Mouse (Mus musculus): Measurements from ENCODE around the gene Rgs6. TPM values are rescaled to one million over a fixed set of nuclear protein-coding genes. Genes with fewer than 3 reads are reported as not detected.

The Rgs6 gene
- polyA plus RNA-seq, 1 experiment, result 0.58 TPM

DNA sequence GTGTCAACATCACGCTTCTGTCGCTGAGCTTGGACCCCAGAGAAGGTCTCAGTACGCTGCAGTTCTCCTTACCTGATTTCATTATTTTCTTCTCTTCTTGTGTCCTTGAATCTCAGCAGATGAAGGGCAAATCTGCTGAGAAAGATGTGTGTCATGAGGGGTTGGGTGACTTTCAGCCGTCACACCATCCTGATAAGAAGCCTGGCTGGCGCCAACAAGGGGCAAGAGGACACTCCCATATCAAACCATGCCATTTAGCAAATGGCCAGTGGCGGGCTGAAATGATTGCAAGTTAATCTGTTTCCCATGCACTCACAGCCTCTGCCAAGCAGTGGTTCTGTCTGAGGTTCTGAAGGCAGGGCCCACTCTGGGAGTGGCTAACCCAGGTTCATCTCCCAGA is 428.4 kb downstream of the Rgs6 start:
- Histone ChIP-seq H3K27ac (ENCODE audit: insufficient read depth, low read length) (no peak overlapping the region), H3K27me3 (ENCODE audit: control insufficient read depth, insufficient read depth, low read length, poor library complexity, severe bottlenecking) (no peaks in the 10 kb centered on the region; the same call in 1 of the 2 replicates)

DNA sequence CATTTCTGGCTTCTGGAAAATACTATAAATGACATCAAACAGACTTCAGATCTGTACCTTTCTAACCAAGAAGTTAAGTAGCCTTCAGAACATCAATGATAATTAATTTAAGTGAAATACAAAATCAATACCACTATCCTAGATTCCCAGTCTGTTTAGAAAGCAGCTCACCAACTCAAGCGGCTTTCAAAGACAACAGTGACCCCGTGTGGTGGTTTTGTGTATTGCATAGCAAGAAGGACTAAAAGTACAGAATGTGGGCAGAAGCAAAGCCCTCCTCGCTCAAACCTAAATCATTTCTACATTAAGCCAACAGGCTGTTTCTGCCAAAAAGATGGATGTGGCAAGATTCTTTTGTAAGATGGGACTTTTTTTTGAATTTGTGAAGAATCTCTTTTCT is 429.9 kb downstream of the Rgs6 start:
- no peaks in the 10 kb centered on the region for H3K36me3 ChIP-seq (ENCODE audit: control insufficient read depth, insufficient read depth, low read length, poor library complexity, severe bottlenecking)
- H3K9me3 ChIP-seq (replicated peaks; ENCODE audit: control insufficient read depth, insufficient read depth, low read length, poor library complexity, severe bottlenecking), result no peaks in the 10 kb centered on the region
- H3K4me1 ChIP-seq (ENCODE audit: control insufficient read depth, insufficient read depth, low read length), result no peaks in the 10 kb centered on the region
- TF ChIP-seq POLR2A (IDR thresholded peaks at IDR 0.05; ENCODE audit: insufficient read depth, low read length) (no peak), CTCF (IDR thresholded peaks at IDR 0.05; ENCODE audit: low read depth, low read length) (peak; percentile 24)
- H3K9ac ChIP-seq (ENCODE audit: low read depth, poor library complexity, severe bottlenecking), result no peak overlapping the region
- H3K27me3 ChIP-seq (ENCODE audit: control insufficient read depth, insufficient read depth, low read length, poor library complexity, severe bottlenecking), result no peaks in the 10 kb centered on the region; the same call in 1 of the 2 replicates
- no peak overlapping the region for H3K4me3 ChIP-seq (ENCODE audit: low read depth, low read length)
- no peak overlapping the region for H3K27ac ChIP-seq (ENCODE audit: insufficient read depth, low read length)

More for the DNA sequence above, 428.4 kb downstream of the Rgs6 start:
- Histone ChIP-seq H3K9me3 (replicated peaks; ENCODE audit: control insufficient read depth, insufficient read depth, low read length, poor library complexity, severe bottlenecking) (no peaks in the 10 kb centered on the region), H3K36me3 (ENCODE audit: control insufficient read depth, insufficient read depth, low read length, poor library complexity, severe bottlenecking) (no peaks in the 10 kb centered on the region), H3K4me3 (ENCODE audit: low read depth, low read length) (no peak overlapping the region), H3K9ac (ENCODE audit: low read depth, poor library complexity, severe bottlenecking) (no peak overlapping the region), H3K4me1 (ENCODE audit: control insufficient read depth, insufficient read depth, low read length) (no peaks in the 10 kb centered on the region)
- TF ChIP-seq POLR2A (IDR thresholded peaks at IDR 0.05; ENCODE audit: insufficient read depth, low read length), result no peak
- TF ChIP-seq CTCF (IDR thresholded peaks at IDR 0.05; ENCODE audit: low read depth, low read length), result no peak
- no peak for TF ChIP-seq EP300 (IDR thresholded peaks at IDR 0.05; ENCODE audit: insufficient read depth, low read depth, low read length)

DNA sequence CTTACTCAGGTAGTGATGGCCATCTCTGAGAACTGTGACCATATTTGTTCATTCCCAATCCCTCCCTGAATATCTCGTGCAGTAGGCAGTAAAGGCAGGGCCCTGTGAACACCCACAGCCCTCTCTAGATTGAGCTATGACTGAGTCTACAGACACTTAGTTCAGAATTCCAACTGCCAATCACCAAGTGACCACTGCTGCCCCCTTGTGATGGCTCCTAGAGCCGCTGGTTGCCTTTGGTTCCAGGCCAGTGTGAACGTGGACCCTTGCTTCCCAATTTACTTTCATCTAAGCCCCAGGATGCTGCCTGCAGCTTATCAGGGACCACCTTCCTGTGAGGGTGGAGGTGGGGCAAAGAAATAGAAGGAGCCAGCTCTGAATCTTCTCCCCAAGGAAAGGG is 438.9 kb downstream of the Rgs6 start:
- H3K27me3 ChIP-seq (ENCODE audit: control insufficient read depth, insufficient read depth, low read length, poor library complexity, severe bottlenecking), result no peaks in the 10 kb centered on the region
- no peak overlapping the region for H3K4me3 ChIP-seq (ENCODE audit: low read depth, low read length)
- no peak overlapping the region for H3K27ac ChIP-seq (ENCODE audit: insufficient read depth, low read length)
- H3K9me3 ChIP-seq (replicated peaks; ENCODE audit: control insufficient read depth, insufficient read depth, low read length, poor library complexity, severe bottlenecking), result no peaks in the 10 kb centered on the region
- TF ChIP-seq EP300 (IDR thresholded peaks at IDR 0.05; ENCODE audit: insufficient read depth, low read depth, low read length) (no peak), CTCF (IDR thresholded peaks at IDR 0.05; ENCODE audit: low read depth, low read length) (peak; percentile 52)
- H3K4me1 ChIP-seq (ENCODE audit: control insufficient read depth, insufficient read depth, low read length), result no peaks in the 10 kb centered on the region
- no peak overlapping the region for H3K9ac ChIP-seq (ENCODE audit: low read depth, poor library complexity, severe bottlenecking)
- no peaks in the 10 kb centered on the region for H3K36me3 ChIP-seq (ENCODE audit: control insufficient read depth, insufficient read depth, low read length, poor library complexity, severe bottlenecking)

DNA sequence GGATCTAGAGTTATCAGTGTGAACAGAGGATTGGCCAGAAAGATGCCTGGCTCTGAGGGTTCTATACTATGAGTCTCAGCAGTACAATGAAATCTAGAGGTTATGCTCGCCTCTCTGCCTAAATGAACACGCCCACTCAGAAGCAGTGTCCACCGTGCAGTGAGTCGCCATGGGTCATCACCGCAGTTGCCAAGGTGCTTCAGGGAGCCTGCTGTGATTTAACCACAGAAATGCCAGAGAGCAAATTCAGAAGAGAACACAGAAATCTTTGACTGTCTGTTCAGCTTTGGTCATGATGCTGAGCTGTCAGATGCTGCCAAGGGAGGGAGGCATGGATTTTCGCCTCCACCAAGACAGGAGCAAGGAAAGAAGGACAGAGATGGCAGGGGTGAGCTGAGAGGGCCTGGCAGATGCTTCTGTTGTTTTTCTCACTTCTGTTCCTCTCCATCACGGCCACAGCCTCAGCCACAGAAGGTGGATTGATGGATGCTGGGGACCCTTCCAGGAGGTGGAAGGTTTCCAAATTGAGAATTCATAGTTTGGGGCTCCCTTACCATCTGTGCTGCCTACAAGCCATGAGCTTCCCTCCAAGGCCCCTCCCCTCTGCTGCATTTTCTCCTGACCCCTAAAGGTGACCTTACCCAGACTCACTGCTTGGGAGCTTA is 445.2 kb downstream of the Rgs6 start:
- Histone ChIP-seq H3K27me3 (ENCODE audit: control insufficient read depth, insufficient read depth, low read length, poor library complexity, severe bottlenecking) (no peaks in the 10 kb centered on the region), H3K4me3 (ENCODE audit: low read depth, low read length) (no peak overlapping the region), H3K9me3 (replicated peaks; ENCODE audit: control insufficient read depth, insufficient read depth, low read length, poor library complexity, severe bottlenecking) (no peaks in the 10 kb centered on the region), H3K36me3 (ENCODE audit: control insufficient read depth, insufficient read depth, low read length, poor library complexity, severe bottlenecking) (no peaks in the 10 kb centered on the region), H3K27ac (ENCODE audit: insufficient read depth, low read length) (no peak overlapping the region), H3K4me1 (ENCODE audit: control insufficient read depth, insufficient read depth, low read length) (no peaks in the 10 kb centered on the region), H3K9ac (ENCODE audit: low read depth, poor library complexity, severe bottlenecking) (no peak overlapping the region)
- no peak for TF ChIP-seq EP300 (IDR thresholded peaks at IDR 0.05; ENCODE audit: insufficient read depth, low read depth, low read length)
- TF ChIP-seq CTCF (IDR thresholded peaks at IDR 0.05; ENCODE audit: low read depth, low read length), result no peak
- TF ChIP-seq POLR2A (IDR thresholded peaks at IDR 0.05; ENCODE audit: insufficient read depth, low read length), result no peak

DNA sequence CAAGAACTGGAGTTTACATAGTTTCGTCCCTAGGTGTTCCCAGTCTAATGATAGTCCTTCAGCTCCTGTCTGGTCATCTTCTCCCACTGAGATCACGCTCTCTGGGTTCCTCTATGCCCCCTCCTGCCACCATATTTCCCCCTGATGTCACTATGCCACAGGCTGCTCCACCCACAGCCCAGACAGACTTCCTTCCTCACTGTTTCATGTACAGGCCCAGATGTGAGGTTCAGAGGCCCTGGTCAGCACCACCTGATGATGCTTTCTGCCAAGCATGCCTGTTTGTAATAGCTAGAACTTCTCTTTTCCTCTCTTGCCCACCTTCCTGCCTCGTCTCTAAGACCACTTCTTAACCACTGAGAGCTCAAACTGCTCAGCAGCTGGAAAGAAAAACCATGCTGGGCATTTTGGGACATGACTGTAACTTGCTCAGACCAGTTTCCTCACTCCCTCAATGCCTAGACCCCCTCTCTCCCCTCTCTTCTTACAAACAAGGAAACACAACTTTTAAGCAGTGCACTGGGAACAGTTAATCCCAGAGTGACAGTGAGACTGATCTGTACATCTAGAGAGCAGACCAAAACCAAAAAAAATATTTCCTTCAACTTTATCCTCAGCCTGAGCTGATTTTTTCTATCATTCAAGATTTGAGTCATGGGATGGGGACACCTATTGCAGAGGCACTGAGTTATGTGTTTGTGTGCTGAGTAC is 446.9 kb downstream of the Rgs6 start:
- no peaks in the 10 kb centered on the region for H3K27me3 ChIP-seq (ENCODE audit: control insufficient read depth, insufficient read depth, low read length, poor library complexity, severe bottlenecking)
- no peaks in the 10 kb centered on the region for H3K9me3 ChIP-seq (replicated peaks; ENCODE audit: control insufficient read depth, insufficient read depth, low read length, poor library complexity, severe bottlenecking)
- no peak for TF ChIP-seq CTCF (IDR thresholded peaks at IDR 0.05; ENCODE audit: low read depth, low read length)
- TF ChIP-seq EP300 (IDR thresholded peaks at IDR 0.05; ENCODE audit: insufficient read depth, low read depth, low read length), result no peak
- no peak for TF ChIP-seq POLR2A (IDR thresholded peaks at IDR 0.05; ENCODE audit: insufficient read depth, low read length)
- no peaks in the 10 kb centered on the region for H3K4me1 ChIP-seq (ENCODE audit: control insufficient read depth, insufficient read depth, low read length)
- H3K9ac ChIP-seq (ENCODE audit: low read depth, poor library complexity, severe bottlenecking), result no peak overlapping the region
- H3K4me3 ChIP-seq (ENCODE audit: low read depth, low read length), result no peak overlapping the region
- no peaks in the 10 kb centered on the region for H3K36me3 ChIP-seq (ENCODE audit: control insufficient read depth, insufficient read depth, low read length, poor library complexity, severe bottlenecking)
- H3K27ac ChIP-seq (ENCODE audit: insufficient read depth, low read length), result no peak overlapping the region

Measured in ES-Bruce4 (cell line).